Mouse (Mus musculus): ENCODE measurements at regions not wholly inside any gene's neighbourhood (a gene's known extent, or its start where the extent isn't known, plus 50 kb on each side); places are given as distances from the start of the nearest gene placed in this dataset.

DNA sequence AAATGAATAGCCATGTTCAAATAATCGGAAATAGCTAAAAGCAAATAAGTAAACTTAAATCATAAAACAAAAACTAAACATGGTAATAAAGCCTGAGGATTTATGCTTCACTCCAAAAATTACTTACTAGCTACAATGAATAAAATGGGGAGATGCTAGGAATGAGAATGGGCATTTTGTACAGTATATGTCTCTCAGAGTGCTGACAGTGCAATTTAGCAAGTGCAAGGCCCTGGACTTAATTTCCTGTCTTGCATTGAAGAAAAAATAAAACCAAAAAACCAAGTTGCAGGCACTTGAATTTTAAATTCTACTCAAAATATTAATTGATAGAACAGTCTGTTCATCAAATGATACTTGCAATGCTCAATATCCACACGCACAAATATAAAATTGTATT, 232.4 kb downstream of the Fgf10 start:
- TF ChIP-seq CTCF (conservative IDR thresholded peaks at IDR 0.05 in 1 of 2, IDR thresholded peaks at IDR 0.05 in 1 of 2; ENCODE audit: low read depth in 2 of 2, low read length in 2 of 2) = no peak
- no peak for TF ChIP-seq BHLHE40 (IDR thresholded peaks at IDR 0.05; ENCODE audit: low read depth, low read length)
- no peak for TF ChIP-seq TCF12 (IDR thresholded peaks at IDR 0.05; ENCODE audit: low read depth, low read length)
- no peak for TF ChIP-seq POLR2A (IDR thresholded peaks at IDR 0.05; ENCODE audit: low read depth, low read length)
